Mouse (Mus musculus) liver, embryonic 14.5 days (tissue): Measurements from ENCODE around the gene Hist1h4j.
"Not testable (repeated sequence)": the region's sequence is repeated elsewhere in the genome, so short reads cannot be mapped to it uniquely, and the experiment has no call there.

Experiments used
- CTCF ChIP-seq: IDR thresholded peaks from 2 replicates; pipeline ENCODE4 v1.5.1; 2016; ENCODE audit warnings: antibody characterized with exemption, low read depth, control low read depth
- EP300 ChIP-seq: IDR thresholded peaks from 2 replicates; pipeline ENCODE4 v1.6.1; 2016; ENCODE audit warnings: antibody characterized with exemption, low read depth

GRCm38 (mm10) chr13:21782361-21783254 is 47.7 kb downstream of the Hist1h4j start:
- TF ChIP-seq CTCF = not testable (repeated sequence)
- TF ChIP-seq EP300 = peak; percentile 48
